Mouse (Mus musculus) fibroblast of lung, adult 2 months (primary cell): ENCODE results near the gene Zfp319.

Experiments used
- DNase-seq: peaks from one replicate; pipeline ENCODE4 v3.0.0-alpha.2; 2011; ENCODE audit warnings: low read depth

Gene Zfp319

DNA sequence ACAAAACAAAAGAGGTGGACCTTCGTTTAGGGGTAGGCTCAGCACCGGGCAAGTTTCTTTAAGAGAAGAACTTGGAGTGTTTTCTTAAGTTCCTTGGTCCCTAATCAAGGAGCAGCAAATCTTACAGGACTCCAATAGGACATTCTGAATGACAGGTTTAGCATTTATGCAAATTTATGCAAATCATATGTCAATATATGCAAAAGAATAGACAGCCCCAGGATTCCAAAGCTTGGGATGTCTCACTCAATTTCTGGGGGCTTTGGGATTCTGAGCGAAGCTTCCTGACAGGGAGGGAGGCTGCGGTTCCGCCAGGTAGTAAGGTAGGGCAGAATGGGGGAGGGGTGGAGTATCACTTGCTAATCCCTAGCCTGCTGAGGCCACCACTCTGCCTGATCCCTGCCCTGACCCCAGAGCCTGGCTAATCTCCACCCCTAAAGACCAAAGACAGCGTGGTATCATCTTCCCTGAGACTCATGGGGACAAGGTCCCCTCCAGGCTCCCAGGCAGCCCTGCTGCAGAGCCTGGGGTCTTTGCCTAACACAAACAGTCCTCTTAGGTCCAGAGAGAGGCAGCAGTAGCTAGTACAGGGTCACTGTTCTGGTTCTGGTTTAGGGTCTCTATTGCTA is 21.3 kb downstream of the Zfp319 start, which contains the start of gene Tepp:
Tepp (plus strand) TSS at position 225 of the 629 bp plus-strand sequence.
- no peak for DNase-seq

DNA sequence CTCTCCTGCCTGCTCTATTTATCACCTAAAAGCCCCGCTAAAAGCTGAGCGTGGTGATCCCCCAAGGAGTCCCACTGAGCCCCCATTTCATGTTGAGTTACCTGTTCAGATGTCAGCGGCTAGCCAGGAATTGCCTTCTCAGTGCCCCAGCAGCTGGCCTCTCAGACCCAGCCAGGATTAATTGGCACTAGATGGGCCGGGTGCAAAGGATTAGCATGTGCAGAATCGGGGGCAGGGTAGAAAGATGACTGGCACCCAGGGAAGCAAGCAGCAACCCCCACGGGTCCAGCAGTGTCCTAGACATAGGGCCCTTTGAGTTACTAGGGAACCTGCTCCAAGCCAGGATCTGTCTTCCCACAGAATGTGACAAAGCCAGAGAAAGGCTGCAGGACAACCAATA is 25.3 kb downstream of the Zfp319 start, which contains the start of gene Cngb1:
Cngb1 (minus strand) TSS at position 155 of the 400 bp plus-strand sequence.
- no peak for DNase-seq

DNA sequence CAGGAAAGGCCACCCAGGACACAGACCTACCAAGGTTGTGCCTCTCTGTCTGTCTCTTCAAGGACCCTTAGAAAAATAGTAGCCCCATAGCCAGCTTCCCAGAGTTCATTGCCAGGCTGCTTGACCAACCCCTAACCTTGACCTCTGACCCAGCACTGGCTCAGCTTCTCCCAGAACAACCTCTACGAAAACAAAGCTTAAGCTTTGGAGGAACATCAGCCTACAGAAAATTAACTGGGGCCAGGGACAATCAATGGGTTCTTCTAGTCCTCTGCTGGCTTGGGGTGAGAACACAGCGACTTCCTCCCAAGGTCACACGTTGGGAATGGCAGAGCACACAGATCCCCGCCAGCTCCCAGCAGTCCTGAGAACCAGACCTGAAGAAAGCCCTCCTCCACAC is 26.2 kb downstream of the Zfp319 start:
- no peak for DNase-seq

DNA sequence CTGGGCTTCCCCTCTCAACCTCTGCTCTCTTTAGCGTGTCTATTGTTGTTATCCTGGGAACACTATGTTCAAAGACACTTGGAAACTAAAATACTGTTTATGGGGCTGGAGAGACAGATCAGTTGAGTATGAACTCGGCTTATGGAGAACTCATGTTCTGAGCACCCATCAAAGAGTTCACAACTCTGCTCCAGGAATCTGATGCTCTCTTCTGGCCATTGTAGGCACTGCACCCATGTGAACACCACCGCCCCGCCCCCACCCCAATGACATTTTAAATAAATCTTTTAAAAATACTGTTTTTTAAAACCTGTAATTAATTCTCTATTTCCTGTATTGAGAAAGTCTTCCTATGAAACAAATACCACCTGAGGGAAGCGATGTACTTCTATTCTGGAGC is 29.3 kb downstream of the Zfp319 start:
- DNase-seq = peak; percentile 12

DNA sequence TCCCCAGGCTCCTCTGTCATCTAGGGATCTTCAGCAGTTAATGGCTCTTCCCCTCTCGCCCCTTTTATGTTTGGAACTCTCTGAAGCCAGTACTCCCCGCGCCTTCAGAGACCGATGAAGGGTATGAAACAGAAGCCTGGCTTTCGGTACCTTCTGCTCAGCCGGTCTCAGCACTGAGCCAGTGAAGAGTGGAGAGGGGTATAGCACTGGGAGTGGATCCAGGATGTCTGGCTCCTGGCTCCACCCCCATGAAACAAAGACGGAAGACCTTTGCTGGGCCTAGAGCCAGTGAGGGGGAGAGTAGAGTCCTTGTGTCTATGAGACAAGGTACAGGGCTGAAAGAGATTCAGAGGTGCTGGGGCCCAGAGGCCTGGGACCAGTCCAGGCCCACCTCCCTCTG is 37.9 kb downstream of the Zfp319 start:
- no peak for DNase-seq

DNA sequence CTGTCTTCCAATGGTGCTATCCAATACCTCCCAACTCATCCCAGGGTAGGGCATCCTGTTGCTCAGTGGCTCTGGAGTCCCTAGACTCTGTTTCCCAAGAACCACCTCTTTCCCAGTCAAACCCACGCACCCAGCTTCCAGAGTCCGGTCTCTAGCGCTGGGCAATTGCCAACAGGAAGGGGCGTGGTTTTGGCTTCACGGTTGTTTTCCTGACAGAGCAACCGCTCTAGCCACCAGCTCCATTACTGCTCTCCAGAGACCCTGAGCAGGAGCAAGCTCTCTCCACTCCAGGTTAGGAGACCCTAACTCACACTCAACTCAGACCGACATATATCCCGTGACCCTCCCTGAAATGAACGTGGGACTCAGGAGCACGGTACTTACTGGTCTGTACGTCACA is 38.6 kb downstream of the Zfp319 start:
- DNase-seq = peak; percentile 66

DNA sequence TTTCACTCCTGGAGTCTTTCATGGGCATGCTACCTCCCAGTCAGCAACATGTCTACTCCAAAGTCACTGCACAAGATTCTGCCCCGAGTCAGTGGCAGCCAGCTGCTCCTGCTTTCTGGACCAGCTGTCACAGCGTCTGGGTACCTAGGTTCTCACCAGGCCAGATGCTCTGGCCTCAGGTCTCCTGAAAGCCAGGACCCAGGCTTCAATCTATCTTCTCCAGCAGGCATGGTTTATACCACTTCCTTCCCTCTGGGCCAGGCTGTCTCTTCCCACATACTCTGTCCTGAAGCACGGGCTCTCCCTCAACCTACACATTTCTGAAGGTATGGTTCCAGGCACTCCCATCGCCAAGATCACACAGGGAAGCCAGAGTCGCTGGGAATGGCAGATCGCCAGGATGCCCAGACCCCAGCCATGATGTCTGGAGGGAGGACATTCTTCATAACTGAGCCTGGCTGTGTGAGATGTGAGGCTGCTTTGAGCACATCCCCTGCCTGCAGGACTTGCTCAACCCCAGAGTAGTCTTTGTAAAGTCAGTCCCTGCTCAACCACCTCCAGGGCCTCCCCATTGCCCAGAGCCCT is 42.6 kb downstream of the Zfp319 start:
- DNase-seq = no peak

DNA sequence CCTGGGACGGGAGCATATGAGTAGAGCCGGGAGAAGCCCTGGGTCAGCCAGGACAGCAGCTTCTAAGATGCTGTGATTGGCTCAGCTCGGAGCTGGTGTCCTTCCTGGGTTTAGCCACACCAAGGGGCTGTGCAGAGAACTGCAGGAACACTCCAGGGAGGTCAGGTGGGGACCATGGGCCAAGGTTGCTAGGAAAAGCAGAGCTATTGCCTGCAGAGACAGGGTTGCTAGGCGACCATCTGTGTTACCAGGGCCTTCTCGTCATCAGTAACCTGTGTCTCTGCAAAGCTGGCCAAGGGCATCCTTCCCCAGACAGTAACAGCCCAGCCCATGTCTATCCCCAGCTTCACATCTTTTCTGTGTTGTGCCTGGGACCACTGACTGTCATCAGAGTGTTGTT is 50.3 kb downstream of the Zfp319 start:
- no peak for DNase-seq
